Mouse (Mus musculus) adipocyte (in vitro differentiated cells): ENCODE measurements around the gene Gm49394.

Experiments used
- DNase-seq: peaks from one replicate; pipeline ENCODE4 v3.0.0-alpha.2; 2016; ENCODE audit warnings: low spot score

The Gm49394 gene

DNA sequence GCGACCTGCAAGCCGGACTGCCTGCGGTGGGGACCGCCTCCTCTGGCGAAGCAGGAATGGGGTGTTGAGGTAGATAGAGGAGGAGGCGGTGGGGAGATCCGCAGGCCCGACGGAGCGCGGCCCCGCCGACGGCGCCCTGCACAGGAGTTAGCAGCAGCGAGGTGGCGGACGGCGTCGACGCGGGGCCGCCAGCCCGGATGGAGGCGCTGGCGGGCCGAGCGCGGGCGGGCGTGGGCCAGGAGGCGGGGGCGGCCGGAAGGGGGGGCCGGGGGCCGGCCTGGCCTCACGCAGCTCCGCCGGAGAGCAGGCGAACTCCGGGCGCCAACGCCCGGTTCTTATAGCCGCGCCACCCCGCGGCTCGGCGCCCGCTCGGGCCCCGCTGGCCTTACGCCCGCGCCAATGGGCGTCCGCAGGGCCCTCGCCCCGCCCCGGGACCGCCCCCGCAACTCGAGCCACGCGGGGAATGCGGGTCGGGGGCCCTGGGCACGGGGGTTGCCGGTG lies 10.5 kb downstream of the Gm49394 start:
- DNase-seq: no peak

DNA sequence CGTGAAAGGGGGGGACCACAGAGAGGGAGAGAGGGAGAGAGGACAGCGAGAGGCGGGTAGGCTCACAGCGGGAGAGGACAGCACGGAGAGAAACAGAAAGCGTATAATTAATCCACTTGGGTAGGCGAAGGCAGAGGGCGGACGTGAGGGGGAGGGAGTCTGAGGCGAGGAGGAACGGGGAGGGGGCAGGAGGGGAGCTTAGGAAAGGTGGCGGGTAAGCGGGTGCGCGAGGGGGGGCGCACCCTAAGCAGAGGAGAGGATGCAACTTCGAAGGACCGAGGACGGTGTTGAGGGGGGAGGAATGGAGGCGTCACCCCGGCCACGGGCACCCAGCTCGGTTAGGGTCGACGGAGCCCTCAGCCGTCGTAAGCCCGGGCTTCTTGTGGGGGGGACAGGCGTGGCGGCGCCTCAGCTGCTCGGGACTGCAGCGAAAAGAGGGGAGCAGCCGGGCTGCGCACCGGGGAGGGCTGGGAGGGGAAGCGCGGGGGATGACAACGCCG lies 11.0 kb downstream of the Gm49394 start:
- DNase-seq: no peak

GRCm38 (mm10) chr7:142657821-142658614 lies 11.7 kb downstream of the Gm49394 start:
- no peak for DNase-seq

GRCm38 (mm10) chr7:142657341-142657791 lies 12.4 kb downstream of the Gm49394 start:
- DNase-seq: no peak

DNA sequence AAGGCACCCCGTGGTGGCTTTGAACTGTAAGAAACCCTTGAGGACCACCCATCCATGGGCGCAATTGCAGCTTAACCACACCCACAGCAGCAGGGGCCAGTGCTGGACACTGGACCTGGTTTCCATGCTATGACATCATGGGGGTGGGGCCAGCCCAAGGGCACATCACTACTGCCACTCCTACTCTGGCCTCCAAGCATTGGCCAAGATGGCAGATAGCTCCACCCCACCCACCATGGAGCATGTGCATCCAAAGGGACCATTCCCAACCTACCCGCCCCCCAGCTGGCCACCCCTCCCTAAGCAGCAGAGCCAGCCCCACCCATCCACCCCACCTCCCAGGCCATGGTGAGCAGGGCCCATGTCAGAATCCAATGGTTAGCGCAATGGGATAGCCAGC lies 13.7 kb downstream of the Gm49394 start:
- no peak for DNase-seq

- DNase-seq: no peak
Measured at GRCm38 (mm10) chr7:142655633-142656032, 14.1 kb downstream of the Gm49394 start.

- no peak for DNase-seq
Measured at GRCm38 (mm10) chr7:142653726-142654125, 16.0 kb downstream of the Gm49394 start.

DNA sequence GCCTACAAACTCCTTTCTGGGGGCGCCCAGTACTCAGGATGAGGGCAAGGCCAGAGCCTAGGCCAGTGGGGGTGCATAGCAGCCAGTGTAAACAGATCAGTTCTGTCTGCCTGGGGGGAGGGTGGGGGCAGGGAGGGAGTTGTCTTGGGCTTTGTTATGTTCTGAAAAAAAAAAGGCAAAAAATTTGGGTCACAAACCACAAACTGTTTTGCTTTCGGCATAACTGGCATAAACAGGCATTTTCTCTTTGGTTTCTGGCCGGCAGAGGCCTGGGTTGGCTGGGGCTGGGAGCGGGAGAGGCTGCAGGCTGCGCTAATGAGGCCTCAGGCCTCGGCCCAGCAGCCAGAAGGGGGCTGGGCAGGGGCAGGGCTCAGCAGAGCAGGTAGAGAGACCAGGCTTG lies 23.1 kb downstream of the Gm49394 start:
- DNase-seq: peak; percentile 54

GRCm38 (mm10) chr7:142645045-142645444 lies 24.7 kb downstream of the Gm49394 start:
- DNase-seq: no peak

DNA sequence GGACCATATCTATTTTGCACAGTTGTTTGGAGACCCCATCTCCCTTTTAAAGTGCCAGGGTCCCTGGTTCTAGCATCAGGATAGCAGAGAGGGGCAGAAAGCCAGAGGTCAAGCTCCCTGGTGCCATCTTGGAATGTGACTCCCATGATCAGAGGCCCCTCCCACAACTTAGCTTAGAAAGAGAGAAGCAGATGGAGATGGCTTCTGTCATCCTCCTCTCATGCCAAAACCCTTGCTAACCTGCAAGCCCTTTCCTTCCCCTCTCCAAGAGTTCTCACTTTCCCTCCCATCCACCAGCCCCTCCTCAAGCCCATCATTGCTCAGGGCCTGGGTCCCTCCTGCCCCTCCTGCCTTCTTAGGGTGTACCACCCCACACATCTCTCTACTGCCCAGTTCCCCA lies 33.6 kb downstream of the Gm49394 start:
- no peak for DNase-seq

DNA sequence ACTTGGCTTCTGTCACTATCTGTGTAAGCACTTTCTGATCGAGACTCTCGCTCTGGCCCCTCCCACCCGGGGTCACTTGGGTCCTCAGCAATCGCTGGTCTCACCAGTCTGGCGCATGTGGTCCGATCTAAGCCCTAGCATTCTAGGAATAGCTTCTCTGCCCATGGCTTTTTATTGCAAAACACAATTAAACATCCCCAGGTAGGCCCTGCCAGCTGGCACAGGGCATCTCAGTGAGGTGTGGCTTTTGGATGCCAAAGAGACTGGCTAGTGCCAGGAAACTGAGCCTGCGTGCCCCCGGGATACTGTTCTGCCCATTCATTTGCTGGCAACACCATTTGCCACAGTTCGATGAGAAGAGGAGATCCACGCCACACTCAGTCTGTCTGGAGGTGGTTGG lies 39.1 kb downstream of the Gm49394 start:
- no peak for DNase-seq

DNA sequence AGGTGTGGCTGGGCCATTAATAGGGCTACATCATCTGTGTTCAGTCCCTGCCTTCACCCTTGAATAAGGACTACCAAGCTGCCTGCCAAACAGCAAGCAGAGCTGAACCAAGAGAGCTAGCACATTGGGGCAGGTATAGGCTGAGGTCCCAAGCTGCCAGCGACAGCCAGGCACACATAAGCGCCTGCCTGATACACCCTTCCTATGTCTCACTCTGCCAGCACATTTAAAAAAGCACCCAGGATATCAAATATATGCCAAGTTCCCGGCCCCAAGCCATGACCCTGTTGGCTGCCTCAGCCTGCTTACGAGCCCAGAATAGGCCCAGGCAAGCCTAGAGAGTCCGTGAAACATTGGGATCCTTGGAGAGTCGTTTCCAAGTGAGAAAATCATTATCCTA lies 39.9 kb downstream of the Gm49394 start:
- DNase-seq: peak; percentile 45

- no peak for DNase-seq
Measured at GRCm38 (mm10) chr7:142622180-142622579, 47.6 kb downstream of the Gm49394 start.

DNA sequence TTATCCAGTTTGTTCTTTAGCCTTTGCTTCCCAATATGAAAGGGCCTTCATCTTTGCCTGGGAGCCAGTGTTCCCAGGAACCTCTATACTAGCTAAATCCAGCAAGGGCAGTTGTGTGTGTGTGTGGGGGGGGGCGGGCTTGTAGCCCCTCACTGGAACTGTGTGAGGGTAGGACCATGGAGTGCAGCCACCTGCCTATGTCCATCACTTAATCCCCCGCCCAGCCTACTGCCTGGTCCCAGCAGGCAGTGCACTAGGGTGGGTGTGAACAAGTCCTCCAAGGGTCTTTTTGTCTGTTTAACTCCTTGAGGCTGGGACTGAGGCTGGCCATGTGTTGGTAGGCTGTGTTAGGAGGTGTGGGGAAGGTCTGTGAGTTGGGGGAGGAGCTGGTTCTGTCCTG lies 56.7 kb downstream of the Gm49394 start:
- DNase-seq: no peak

- peak; percentile 18 for DNase-seq
Measured at GRCm38 (mm10) chr7:142610627-142611406, 58.9 kb downstream of the Gm49394 start.

DNA sequence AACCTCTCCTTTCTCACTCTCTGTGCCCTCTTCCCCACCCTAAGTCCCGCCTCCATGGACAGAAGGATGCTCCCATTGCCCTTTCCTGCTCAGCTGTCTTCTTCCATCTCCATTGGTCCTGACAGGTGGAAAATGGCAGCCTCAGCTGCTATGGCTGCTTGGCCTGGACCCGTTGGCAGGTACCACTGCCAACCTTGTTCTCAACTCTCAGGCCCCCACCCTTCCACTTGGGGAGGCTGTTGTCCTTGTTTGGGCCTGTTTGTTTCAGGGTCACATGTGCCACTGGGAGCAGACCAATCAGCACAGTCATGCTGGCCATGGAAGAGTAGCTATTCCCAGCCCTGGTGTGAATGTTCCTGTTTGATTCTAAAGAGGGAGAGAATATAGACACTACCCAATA lies 68.8 kb downstream of the Gm49394 start:
- DNase-seq: no peak
